ENCODE assay signal across 10 mouse cellular contexts in the genomic region with DNA sequence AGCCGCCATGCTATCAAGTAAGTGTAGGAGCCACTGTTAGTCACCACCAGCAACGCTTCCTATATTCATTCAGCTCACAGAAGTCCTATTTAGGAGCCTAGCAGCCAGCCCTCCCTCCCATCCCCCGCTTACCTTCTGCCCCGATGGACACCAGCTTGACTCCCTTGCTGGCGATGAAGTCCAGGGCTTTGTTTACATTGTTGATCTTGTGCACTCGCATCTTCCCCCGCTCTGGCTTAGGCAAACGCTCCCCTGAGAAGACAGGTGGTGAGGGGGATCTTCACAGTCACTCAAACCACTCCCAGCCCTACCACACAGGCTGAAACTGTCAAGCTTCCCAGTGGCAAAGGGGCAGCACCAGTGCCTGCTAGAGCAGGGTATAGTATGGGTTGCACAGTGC. TPM values are rescaled to one million over a fixed set of nuclear protein-coding genes. Genes with fewer than 3 reads are reported as not detected.
DNase-seq lines count a peak whose midpoint lies in the region; ATAC-seq lines count a peak whose summit lies in the region.
"Had no signal": no experiment of that assay in that cellular context is flagged by ENCODE, and none has a peak within 500 bp of the region (broad histone marks: within the 10 kb centered on the region; RNA-seq: fewer than 3 reads in every experiment).

No protein-coding gene starts in this region.

- no peak overlapping the region for H3K9ac ChIP-seq in hindbrain, embryonic 15.5 days
- no peak overlapping the region for H3K9ac ChIP-seq in hindbrain, embryonic 12.5 days
- H3K9ac ChIP-seq in neural tube, embryonic 13.5 days, result no peak overlapping the region
- no peak overlapping the region for H3K9ac ChIP-seq in limb, embryonic 13.5 days

- H3K9me3 ChIP-seq in hindbrain, embryonic 15.5 days, result no peaks in the 10 kb centered on the region
- H3K9me3 ChIP-seq in hindbrain, embryonic 12.5 days (replicated peaks), result no peaks in the 10 kb centered on the region
- H3K9me3 ChIP-seq in neural tube, embryonic 13.5 days, result no peaks in the 10 kb centered on the region
- no peaks in the 10 kb centered on the region for H3K9me3 ChIP-seq in limb, embryonic 13.5 days

- DNase-seq in neural tube, embryonic 10.5 days (ENCODE audit: extremely low spot score, low spot score), result no peak
- DNase-seq in yolk sac, embryonic 10.5 days (ENCODE audit: low spot score), result peak; percentile 59
- DNase-seq in left cerebral cortex, adult 11 months (ENCODE audit: low spot score), result no peak
- DNase-seq in gastrocnemius, adult 18-20 months (ENCODE audit: low spot score), result no peak
- DNase-seq: cerebellum, adult 11-12 months had no signal

- peaks cover 40% of the 10 kb centered on the region for H3K36me3 ChIP-seq in hindbrain, embryonic 15.5 days
- H3K36me3 ChIP-seq in hindbrain, embryonic 12.5 days, result peaks cover 56% of the 10 kb centered on the region
- H3K36me3 ChIP-seq in neural tube, embryonic 13.5 days, result peaks cover 53% of the 10 kb centered on the region
- H3K36me3 ChIP-seq in limb, embryonic 13.5 days, result peaks cover 63% of the 10 kb centered on the region

- WGBS in hindbrain, embryonic 15.5 days, result 80% methylated on average over 8 of the region's 8 CpGs
- 84% methylated on average over 8 of the region's 8 CpGs for WGBS in hindbrain, embryonic 12.5 days
- 84% methylated on average over 8 of the region's 8 CpGs for whole genome bisulfite sequencing in neural tube, embryonic 13.5 days
- 74% methylated on average over 8 of the region's 8 CpGs for WGBS in limb, embryonic 13.5 days

- H3K27ac ChIP-seq in hindbrain, embryonic 15.5 days (replicated peaks), result 0 out of 2 replicates have a peak overlapping the region, but pooled peaks have one; percentile 30
- H3K27ac ChIP-seq in hindbrain, embryonic 12.5 days, result no peak overlapping the region
- peak overlapping the region; percentile 20 for H3K27ac ChIP-seq in neural tube, embryonic 13.5 days (replicated peaks)
- peak overlapping the region; percentile 69 for H3K27ac ChIP-seq in limb, embryonic 13.5 days

- ATAC-seq in hindbrain, embryonic 15.5 days (ENCODE audit: low FRiP score, low read depth), result no peak
- ATAC-seq in hindbrain, embryonic 12.5 days (ENCODE audit: low FRiP score), result no peak
- no peak for ATAC-seq in neural tube, embryonic 13.5 days (ENCODE audit: low read depth)
- no peak for ATAC-seq in limb, embryonic 13.5 days (ENCODE audit: low FRiP score, low read depth)

- no peaks in the 10 kb centered on the region for H3K27me3 ChIP-seq in hindbrain, embryonic 15.5 days
- no peaks in the 10 kb centered on the region for H3K27me3 ChIP-seq in hindbrain, embryonic 12.5 days
- H3K27me3 ChIP-seq in neural tube, embryonic 13.5 days, result no peaks in the 10 kb centered on the region
- no peaks in the 10 kb centered on the region for H3K27me3 ChIP-seq in limb, embryonic 13.5 days

- H3K4me2 ChIP-seq in hindbrain, embryonic 15.5 days, result no peak overlapping the region
- no peak overlapping the region for H3K4me2 ChIP-seq in hindbrain, embryonic 12.5 days (replicated peaks)
- no peak overlapping the region for H3K4me2 ChIP-seq in neural tube, embryonic 13.5 days
- no peak overlapping the region for H3K4me2 ChIP-seq in limb, embryonic 13.5 days (replicated peaks)

- no peak overlapping the region for H3K4me3 ChIP-seq in hindbrain, embryonic 15.5 days
- H3K4me3 ChIP-seq in hindbrain, embryonic 12.5 days, result no peak overlapping the region
- H3K4me3 ChIP-seq in neural tube, embryonic 13.5 days, result no peak overlapping the region
- no peak overlapping the region for H3K4me3 ChIP-seq in limb, embryonic 13.5 days

- H3K4me1 ChIP-seq in hindbrain, embryonic 15.5 days (replicated peaks), result peaks cover 56% of the 10 kb centered on the region
- H3K4me1 ChIP-seq in hindbrain, embryonic 12.5 days, result peaks cover 40% of the 10 kb centered on the region
- H3K4me1 ChIP-seq in neural tube, embryonic 13.5 days (replicated peaks), result peaks cover 66% of the 10 kb centered on the region
- H3K4me1 ChIP-seq in limb, embryonic 13.5 days, result peaks cover 65% of the 10 kb centered on the region

RNA-seq across cellular contexts. Expression of a gene that starts 37.3 kb away (rescaled TPM):
- 0.51 and 0.58 TPM in 2 replicates for polyA plus RNA-seq in hindbrain, embryonic 15.5 days (2015; fragmentation: Nextera tagmentation; extraction: Ambion mirVana)
- 0.34 and 0.78 TPM in 2 replicates for polyA plus RNA-seq in hindbrain, embryonic 12.5 days (2016; fragmentation: Nextera tagmentation; extraction: Ambion mirVana)
- polyA plus RNA-seq in neural tube, embryonic 13.5 days (2015; fragmentation: Nextera tagmentation; extraction: Ambion mirVana), result 0.29 and 0.55 TPM in 2 replicates
- 0.94 and 0.97 TPM in 2 replicates for polyA plus RNA-seq in limb, embryonic 13.5 days (2015; fragmentation: Nextera tagmentation; extraction: Ambion mirVana)
- total RNA-seq in gastrocnemius, adult 18-20 months (2021), result under 1 TPM; 0.09 TPM

RNA-seq across cellular contexts. Expression of a gene that starts 43.6 kb away (rescaled TPM):
- polyA plus RNA-seq in hindbrain, embryonic 15.5 days (2015; fragmentation: Nextera tagmentation; extraction: Ambion mirVana), result 140 and 154 TPM in 2 replicates
- polyA plus RNA-seq in hindbrain, embryonic 12.5 days (2016; fragmentation: Nextera tagmentation; extraction: Ambion mirVana), result 194 and 200 TPM in 2 replicates
- 142 and 147 TPM in 2 replicates for polyA plus RNA-seq in neural tube, embryonic 13.5 days (2015; fragmentation: Nextera tagmentation; extraction: Ambion mirVana)
- 270 and 300 TPM in 2 replicates for polyA plus RNA-seq in limb, embryonic 13.5 days (2015; fragmentation: Nextera tagmentation; extraction: Ambion mirVana)
- 10 to 100 TPM; 29.6 to 46.1 TPM for total RNA-seq in gastrocnemius, adult 18-20 months (2021)

RNA-seq across cellular contexts. Expression of a gene that starts 54.9 kb away (rescaled TPM):
- polyA plus RNA-seq in hindbrain, embryonic 15.5 days (2015; fragmentation: Nextera tagmentation; extraction: Ambion mirVana), result 4.7 and 7.9 TPM in 2 replicates
- polyA plus RNA-seq in hindbrain, embryonic 12.5 days (2016; fragmentation: Nextera tagmentation; extraction: Ambion mirVana), result 3.1 and 3.5 TPM in 2 replicates
- polyA plus RNA-seq in neural tube, embryonic 13.5 days (2015; fragmentation: Nextera tagmentation; extraction: Ambion mirVana), result 4.5 and 6.1 TPM in 2 replicates
- 7.6 and 10.3 TPM in 2 replicates for polyA plus RNA-seq in limb, embryonic 13.5 days (2015; fragmentation: Nextera tagmentation; extraction: Ambion mirVana)
- total RNA-seq in gastrocnemius, adult 18-20 months (2021), result under 1 TPM in 1 of 2 experiments, not detected in 1; 0.66 TPM
- total RNA-seq: gastrocnemius, postnatal 36 days had no signal
